Mouse (Mus musculus) ES-E14 (cell line): Measurements from ENCODE around the gene Mindy3. TPM values are rescaled to one million over a fixed set of nuclear protein-coding genes. Genes with fewer than 3 reads are reported as not detected.
A peak's percentile ranks its signal among the peaks of the same experiment; 100 is the strongest.

Experiments
- DNase-seq: peaks from one replicate; pipeline ENCODE4 v3.0.0-alpha.2; 2013; ENCODE audit warnings: low read depth, low spot score
- H3K27ac ChIP-seq: 2 replicates; pipeline ENCODE4 v1.5.1; 2012; ENCODE audit warnings: low read depth, mild to moderate bottlenecking, low read length, moderate library complexity, mixed read lengths; ENCODE audit not compliant: poor library complexity, insufficient read depth, severe bottlenecking
- H3K36me3 ChIP-seq: 2 replicates; pipeline ENCODE4 v1.6.1; 2012; ENCODE audit warnings: mild to moderate bottlenecking, low read length, moderate library complexity, mixed read lengths; ENCODE audit not compliant: control insufficient read depth, poor library complexity, insufficient read depth, severe bottlenecking
- H3K4me1 ChIP-seq, 2 experiments: fragments of 150-350 bp in 1 of 2; sonication (generic) in 1 of 2; 2 replicates each; pipeline ENCODE4 v1.6.1; 2012; ENCODE audit warnings: low read length in 2 of 2, mild to moderate bottlenecking in 1 of 2, mixed read lengths in 1 of 2; ENCODE audit not compliant: control insufficient read depth in 2 of 2, insufficient read depth in 2 of 2, poor library complexity in 1 of 2
- H3K4me3 ChIP-seq, 2 experiments: fragments of 150-350 bp in 1 of 2; sonication (generic) in 1 of 2; 2 replicates each; pipeline ENCODE4 v1.5.1; 2012; ENCODE audit warnings: low read length in 2 of 2, low read depth in 1 of 2, mild to moderate bottlenecking in 1 of 2, mixed read lengths in 1 of 2; ENCODE audit not compliant: insufficient read depth in 1 of 2, poor library complexity in 1 of 2, severe bottlenecking in 1 of 2
- H3K9ac ChIP-seq: 2 replicates; pipeline ENCODE4 v1.6.1; 2012; ENCODE audit warnings: low read depth, mild to moderate bottlenecking, low read length, mixed read lengths; ENCODE audit not compliant: poor library complexity, insufficient read depth, severe bottlenecking
- H3K9me3 ChIP-seq: fragments of 150-350 bp; sonication (generic); 2 replicates; pipeline ENCODE4 v1.6.1; 2012; ENCODE audit warnings: low read depth, mild to moderate bottlenecking, low read length; ENCODE audit not compliant: control insufficient read depth, insufficient read depth
- CHD2 ChIP-seq: IDR thresholded peaks from 2 replicates; pipeline ENCODE4 v1.6.1; 2014; ENCODE audit warnings: mild to moderate bottlenecking, low read depth, low read length, inconsistent platforms
- HCFC1 ChIP-seq: IDR thresholded peaks from 2 replicates; pipeline ENCODE4 v1.6.1; 2012; ENCODE audit warnings: low read length, inconsistent platforms, borderline replicate concordance; ENCODE audit not compliant: insufficient read depth
- MAFK ChIP-seq: IDR thresholded peaks from 2 replicates; pipeline ENCODE4 v1.6.1; 2014; ENCODE audit warnings: mild to moderate bottlenecking, low read depth, low read length, inconsistent platforms; ENCODE audit not compliant: insufficient read depth
- ZC3H11A ChIP-seq: IDR thresholded peaks from 2 replicates; pipeline ENCODE4 v1.6.1; 2012; ENCODE audit warnings: low read depth, mild to moderate bottlenecking, inconsistent platforms, low read length, borderline replicate concordance
- ZNF384 ChIP-seq: IDR thresholded peaks from 2 replicates; pipeline ENCODE4 v1.6.1; 2012; ENCODE audit warnings: low read depth, low read length, inconsistent platforms
- in situ Hi-C, 2 experiments: fragments of 600-800 bp; cut with MboI; formaldehyde crosslinking; loops; one replicate each; pipeline ENCODE4 v1.15.1; 2025; ENCODE audit warnings: low sequenced_read_pairs in 2 of 2, inconsistent platforms in 1 of 2; ENCODE audit not compliant: unreplicated experiment in 2 of 2
- total RNA-seq: library from RNA; depleted of rRNA; stranded (reverse); fragments of 300-350 nt; gene quantifications from 2 replicates; pipeline ENCODE4 v1.2.3, GENCODE M21; 2012

Mindy3 gene
- total RNA-seq, 1 experiment: 39.8 TPM

- DNase-seq: no peak
Observed at GRCm38 (mm10) chr2:12327691-12328354, 91.4 kb downstream of the Mindy3 start.

GRCm38 (mm10) chr2:12327216-12327615, 92.1 kb downstream of the Mindy3 start:
- H3K9me3 ChIP-seq: no peaks in the 10 kb centered on the region
- peak overlapping the region in 1 of 2 experiments; percentile 65; a peak in 2 of 4 replicates for H3K4me3 ChIP-seq
- in situ Hi-C loops: no loop called here
- no peak overlapping the region for H3K27ac ChIP-seq
- no peak overlapping the region for H3K9ac ChIP-seq
- TF ChIP-seq ZNF384 (no peak), HCFC1 (no peak), MAFK (no peak), ZC3H11A (no peak), CHD2 (no peak)
- H3K4me1 ChIP-seq: peaks cover 2 to 6% of the 10 kb centered on the region in 2 experiments; a peak in 2 of 4 replicates
- H3K36me3 ChIP-seq: no peaks in the 10 kb centered on the region
- peak; percentile 30 for DNase-seq

More at GRCm38 (mm10) chr2:12327691-12328354, 91.4 kb downstream of the Mindy3 start:
- in situ Hi-C loops: no loop called here
- Histone ChIP-seq H3K36me3 (no peaks in the 10 kb centered on the region), H3K9me3 (no peaks in the 10 kb centered on the region), H3K4me3 (peak overlapping the region in 1 of 2 experiments; percentile 65; a peak in 2 of 4 replicates), H3K9ac (no peak overlapping the region), H3K4me1 (peaks cover 2 to 6% of the 10 kb centered on the region in 2 experiments; a peak in 2 of 4 replicates), H3K27ac (no peak overlapping the region)
- TF ChIP-seq CHD2 (no peak), MAFK (no peak), ZNF384 (no peak), ZC3H11A (no peak), HCFC1 (no peak)

- TF ChIP-seq CHD2 (no peak), ZNF384 (no peak), ZC3H11A (no peak), MAFK (no peak), HCFC1 (no peak)
- H3K4me3 ChIP-seq: no peak overlapping the region
- in situ Hi-C loops: no loop called here
- no peak for DNase-seq
- H3K36me3 ChIP-seq: no peaks in the 10 kb centered on the region
- H3K9ac ChIP-seq: no peak overlapping the region
- H3K4me1 ChIP-seq: peaks cover 2 to 6% of the 10 kb centered on the region in 2 experiments; a peak in 2 of 4 replicates
- no peaks in the 10 kb centered on the region for H3K9me3 ChIP-seq
- H3K27ac ChIP-seq: no peak overlapping the region
Observed at GRCm38 (mm10) chr2:12325868-12326267, 93.4 kb downstream of the Mindy3 start.

- Histone ChIP-seq H3K27ac (no peak overlapping the region), H3K9ac (no peak overlapping the region), H3K4me3 (no peak overlapping the region), H3K9me3 (no peaks in the 10 kb centered on the region), H3K4me1 (peaks cover 2 to 6% of the 10 kb centered on the region in 2 experiments; a peak in 2 of 4 replicates), H3K36me3 (no peaks in the 10 kb centered on the region)
- in situ Hi-C loops: no loop called here
- DNase-seq: no peak
- no peak for TF ChIP-seq MAFK
- no peak for TF ChIP-seq ZC3H11A
- no peak for TF ChIP-seq CHD2
- no peak for TF ChIP-seq ZNF384
- TF ChIP-seq HCFC1: no peak
Observed at GRCm38 (mm10) chr2:12325417-12325816, 93.9 kb downstream of the Mindy3 start.

- Histone ChIP-seq H3K9me3 (no peaks in the 10 kb centered on the region), H3K9ac (no peak overlapping the region), H3K27ac (no peak overlapping the region), H3K36me3 (no peaks in the 10 kb centered on the region), H3K4me3 (no peak overlapping the region), H3K4me1 (no peaks in the 10 kb centered on the region)
- no peak for TF ChIP-seq CHD2
- no peak for TF ChIP-seq ZNF384
- no peak for TF ChIP-seq HCFC1
- no peak for TF ChIP-seq MAFK
- TF ChIP-seq ZC3H11A: no peak
- no peak for DNase-seq
- in situ Hi-C loops: loop anchor here (25.0 kb wide), 1 partner anchor 309 kb away; no protein-coding TSS in a partner anchor
Observed at GRCm38 (mm10) chr2:12320914-12321313, 98.4 kb downstream of the Mindy3 start.
